Mouse (Mus musculus) cerebral cortex, adult 2 months (tissue): ENCODE measurements around the gene Mdm1.

ENCODE experiments used
- WGBS: fragments of 180-500 bp; shearing (Covaris S2); methylation state at CpG from one replicate; pipeline ENCODE4 v1.1.7; 2018; 5-methylcytosine and 5-hydroxymethylcytosine counted together

Gene Mdm1

DNA sequence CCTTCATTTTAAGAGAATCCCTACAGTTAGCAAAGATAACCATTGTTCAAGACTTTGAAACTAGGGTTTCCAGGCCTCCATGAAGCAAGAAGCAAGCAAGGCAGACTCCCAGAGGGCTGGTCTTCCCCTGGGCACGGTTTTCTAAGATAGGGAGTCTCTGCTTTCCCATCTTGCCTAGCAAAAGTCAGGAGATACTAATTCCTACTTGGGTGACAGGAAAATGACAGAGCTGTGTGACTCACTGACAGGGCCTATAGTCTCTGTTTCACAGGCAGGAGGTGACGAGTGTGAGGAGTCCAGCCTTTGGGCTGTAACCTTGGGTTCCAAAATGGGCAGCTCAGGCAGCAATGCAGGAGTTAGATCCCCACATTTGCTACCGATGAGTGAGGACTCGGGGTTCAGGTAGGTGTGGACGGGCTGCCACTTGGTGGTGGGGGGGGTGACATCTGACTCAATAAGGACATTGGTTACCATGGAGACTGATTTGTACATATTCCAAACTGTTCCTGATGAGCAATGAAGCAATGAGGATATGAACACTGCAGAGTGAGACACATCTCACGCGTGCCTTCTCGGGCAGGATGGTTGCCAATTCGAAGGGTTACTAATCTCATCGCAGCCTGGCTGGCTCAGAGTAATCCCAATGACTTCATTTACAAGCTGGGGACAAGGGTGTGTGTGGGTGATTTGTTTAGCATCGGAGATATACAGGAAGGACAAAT is 19.0 kb upstream of the Mdm1 start:
- WGBS = 69% methylated on average over 11 of the region's 11 CpGs

DNA sequence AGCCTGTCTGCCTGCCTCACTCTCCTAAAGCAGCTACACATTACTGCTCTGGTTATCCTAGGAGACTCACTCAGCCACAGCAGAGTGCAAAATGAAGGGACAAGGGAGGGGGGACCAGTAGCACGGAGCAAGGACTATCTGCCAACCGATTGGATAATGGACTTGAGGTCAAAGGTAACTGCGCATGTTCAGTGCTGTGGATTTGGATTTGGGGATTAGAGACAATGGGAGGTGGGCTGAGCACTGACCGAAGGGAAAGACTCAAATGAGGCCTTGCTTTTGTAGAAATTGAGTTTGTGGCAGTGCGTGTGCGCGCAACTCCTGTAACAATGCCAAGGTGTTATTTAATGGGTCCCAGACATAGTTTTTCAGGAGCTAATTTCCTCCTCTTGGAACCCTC is 16.4 kb upstream of the Mdm1 start:
- 96% methylated on average over 7 of the region's 7 CpGs for WGBS

GRCm38 (mm10) chr10:118125776-118126445 is 15.7 kb upstream of the Mdm1 start:
- WGBS = 85% methylated on average over 25 of the region's 25 CpGs

DNA sequence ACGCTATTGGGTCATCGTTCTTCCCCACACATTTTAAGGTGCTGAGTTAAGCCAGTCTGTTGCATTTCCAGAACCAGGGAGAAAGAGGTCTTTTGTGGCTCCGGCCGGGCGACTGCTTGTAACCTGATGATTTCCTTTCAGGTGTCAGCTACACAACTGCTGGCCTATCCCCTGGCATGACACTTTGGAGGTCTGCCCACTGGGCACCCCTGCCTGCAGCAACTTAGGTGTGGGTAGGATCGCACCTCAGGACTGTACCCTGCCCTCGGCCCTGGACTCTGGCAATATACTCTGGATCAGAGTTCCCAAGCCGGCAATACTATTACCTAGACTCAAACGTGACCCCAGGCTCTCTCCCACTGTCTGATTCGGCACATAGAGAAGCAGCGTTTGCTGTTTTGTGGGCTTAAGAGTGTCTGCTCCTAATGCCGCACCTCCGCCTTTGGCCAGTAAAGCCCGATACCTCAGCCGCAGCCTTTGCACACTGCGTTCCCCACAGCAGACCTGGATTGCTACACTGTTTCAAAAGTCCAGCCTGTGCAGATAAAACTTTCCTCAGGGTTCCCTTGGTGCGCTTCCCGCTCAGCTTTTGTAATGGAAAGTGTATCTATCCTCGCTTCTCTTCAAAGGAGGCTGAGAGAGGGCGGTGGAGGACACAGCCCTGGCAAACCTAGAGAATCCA is 12.5 kb upstream of the Mdm1 start:
- WGBS = 61% methylated on average over 20 of the region's 20 CpGs

- 53% methylated on average over 2 of the region's 2 CpGs for WGBS
These were observed 11.6 kb upstream of the Mdm1 start for GRCm38 (mm10) chr10:118130016-118130415.

GRCm38 (mm10) chr10:118132993-118133392 is 8.6 kb upstream of the Mdm1 start:
- 69% methylated on average over 6 of the region's 6 CpGs for WGBS

- WGBS = 91% methylated on average over 11 of the region's 11 CpGs
These were observed 3.1 kb upstream of the Mdm1 start for GRCm38 (mm10) chr10:118138508-118138907.

DNA sequence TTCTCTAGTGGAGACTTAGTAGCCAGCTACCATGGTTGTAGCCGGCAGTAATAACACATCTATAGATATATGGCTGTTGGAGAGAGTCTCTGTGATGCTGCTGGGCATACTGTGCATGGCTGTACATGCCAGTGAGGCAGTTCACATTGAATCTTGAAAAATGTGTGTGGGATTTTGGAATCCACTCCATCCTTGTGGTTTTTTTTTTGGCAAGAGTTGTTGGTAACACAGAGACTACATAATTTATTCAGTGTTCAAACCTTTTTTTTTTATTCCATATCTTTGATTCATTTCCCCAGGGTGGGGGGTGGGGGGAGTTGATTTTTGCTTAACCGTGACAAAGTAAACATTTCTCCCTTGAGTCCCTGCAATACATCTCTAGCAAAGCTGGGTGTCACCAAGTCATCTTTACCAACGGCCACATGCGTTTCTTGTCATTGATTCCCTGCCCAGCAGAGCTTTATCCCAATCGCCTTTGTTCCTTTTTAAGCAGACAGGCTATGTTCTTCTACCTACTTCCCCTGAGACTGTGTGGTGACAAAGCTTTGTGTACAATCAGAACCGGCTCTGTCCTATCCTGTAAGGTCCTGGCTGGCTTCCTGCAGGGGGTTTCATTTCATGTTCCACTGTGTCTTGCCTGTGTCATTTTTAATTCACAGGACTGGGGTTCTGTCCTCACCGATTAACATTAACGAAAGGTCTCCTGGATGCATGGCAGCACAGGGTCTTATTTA is 1.6 kb upstream of the Mdm1 start:
- 56% methylated on average over 8 of the region's 8 CpGs for WGBS

- WGBS = 2% methylated on average over 53 of the region's 53 CpGs
These were observed 532 bp downstream of the Mdm1 start for GRCm38 (mm10) chr10:118141884-118142801.

- WGBS = 82% methylated on average over 5 of the region's 5 CpGs
These were observed 7.8 kb downstream of the Mdm1 start for GRCm38 (mm10) chr10:118149381-118149780.

DNA sequence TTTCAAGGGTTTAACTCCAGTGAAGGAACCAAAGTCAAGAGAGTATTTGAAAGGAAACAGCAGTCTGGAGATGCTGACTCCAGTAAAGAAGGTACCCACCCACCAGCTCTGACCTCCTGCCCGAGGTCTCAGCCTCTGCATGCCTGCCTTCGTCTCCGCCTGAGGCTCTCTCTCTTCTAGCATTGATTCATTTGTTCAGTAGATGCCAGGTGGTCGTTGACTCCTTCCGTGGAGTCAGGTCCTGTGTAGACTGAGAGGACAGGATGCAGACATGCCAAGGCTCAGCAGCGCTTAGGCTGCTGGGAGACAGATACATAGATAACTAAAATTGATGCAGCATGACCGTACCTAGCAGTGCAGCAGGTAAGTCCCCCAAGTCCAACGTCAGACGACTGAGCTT is 9.3 kb downstream of the Mdm1 start:
- WGBS = 91% methylated on average over 9 of the region's 9 CpGs

GRCm38 (mm10) chr10:118161131-118161530 is 19.5 kb downstream of the Mdm1 start:
- WGBS = 53% methylated on average over 2 of the region's 2 CpGs

DNA sequence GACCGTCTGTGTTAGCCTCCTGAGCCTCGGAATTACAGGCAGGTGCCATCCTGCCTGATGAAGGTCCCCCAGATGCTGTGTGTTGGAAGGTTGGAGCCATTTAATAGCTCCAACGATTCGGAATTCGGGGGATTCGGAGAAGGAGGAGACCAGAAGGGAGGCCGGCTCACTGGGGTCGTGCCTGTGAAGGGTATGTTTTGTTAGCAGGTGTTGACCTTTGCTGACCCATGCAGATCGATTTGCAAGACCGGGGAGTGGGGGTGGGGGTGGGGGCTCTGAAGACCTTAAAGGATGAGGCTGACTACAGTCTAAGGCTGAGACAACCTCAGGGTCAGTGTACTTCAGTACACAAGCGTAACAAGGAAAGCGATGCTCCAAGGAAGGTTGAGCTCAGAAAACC is 27.6 kb downstream of the Mdm1 start:
- 88% methylated on average over 12 of the region's 12 CpGs for WGBS

DNA sequence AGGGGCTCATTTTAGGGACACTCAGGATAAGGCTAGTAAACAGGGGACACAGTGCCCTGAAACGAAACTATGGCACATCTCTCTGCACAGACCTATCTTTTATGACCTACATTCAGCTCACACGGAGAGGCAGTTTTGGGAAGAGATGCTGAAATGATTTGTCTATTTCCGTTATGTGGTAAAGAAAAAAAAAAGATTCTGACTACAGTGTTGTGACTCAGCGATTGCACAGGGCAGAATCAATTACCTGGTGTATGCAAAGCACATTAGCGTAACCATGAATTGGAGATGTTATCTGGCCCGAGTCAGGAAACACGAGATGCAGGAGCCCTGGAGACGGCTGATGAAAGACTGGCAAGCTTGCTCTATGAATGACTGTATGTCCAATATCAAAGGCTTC is 30.8 kb downstream of the Mdm1 start:
- 40% methylated on average over 8 of the region's 8 CpGs for WGBS

DNA sequence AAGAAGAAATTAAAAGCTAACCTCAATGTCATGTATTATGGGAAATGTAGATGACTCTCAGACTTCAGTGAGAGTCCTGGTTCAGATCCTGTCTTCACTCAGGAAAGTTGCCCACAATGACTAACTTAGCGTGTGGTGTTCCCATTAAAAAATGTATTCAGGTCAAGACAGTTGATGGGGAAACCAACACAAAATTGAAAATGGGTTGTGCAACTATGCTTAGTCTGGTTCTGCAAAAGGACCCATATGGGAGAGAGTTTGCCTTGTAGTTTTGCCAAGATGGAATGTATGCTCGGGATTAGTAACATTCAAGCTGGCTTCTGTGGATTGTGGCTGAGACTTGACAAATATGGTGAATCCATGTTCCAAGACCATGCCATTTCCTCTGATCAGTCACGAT is 31.3 kb downstream of the Mdm1 start:
- 56% methylated on average over 3 of the region's 3 CpGs for WGBS

DNA sequence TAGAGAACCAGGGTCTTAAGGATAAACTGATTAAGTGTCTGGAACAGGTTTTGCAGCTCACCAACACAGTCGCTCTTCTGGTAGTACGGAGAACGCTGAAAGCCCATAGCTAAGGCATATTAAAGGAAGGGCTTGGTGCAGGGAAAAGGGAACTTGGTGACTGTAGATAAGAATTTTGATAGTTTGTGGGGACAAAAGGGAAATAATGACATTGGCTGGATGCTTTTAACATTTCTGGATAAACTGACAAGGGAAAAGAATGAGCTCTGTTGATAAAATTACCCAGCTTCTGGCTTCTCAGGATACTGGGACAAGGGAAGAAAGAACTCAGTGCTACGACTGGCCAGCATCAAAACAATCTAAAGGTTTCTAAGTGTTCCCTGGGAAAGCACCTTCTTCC is 33.9 kb downstream of the Mdm1 start:
- WGBS = 82% methylated on average over 4 of the region's 4 CpGs

GRCm38 (mm10) chr10:118178735-118179151 is 37.1 kb downstream of the Mdm1 start:
- 76% methylated on average over 10 of the region's 10 CpGs for WGBS

- WGBS = 84% methylated on average over 11 of the region's 11 CpGs
These were observed 37.7 kb downstream of the Mdm1 start for GRCm38 (mm10) chr10:118179265-118179664.

DNA sequence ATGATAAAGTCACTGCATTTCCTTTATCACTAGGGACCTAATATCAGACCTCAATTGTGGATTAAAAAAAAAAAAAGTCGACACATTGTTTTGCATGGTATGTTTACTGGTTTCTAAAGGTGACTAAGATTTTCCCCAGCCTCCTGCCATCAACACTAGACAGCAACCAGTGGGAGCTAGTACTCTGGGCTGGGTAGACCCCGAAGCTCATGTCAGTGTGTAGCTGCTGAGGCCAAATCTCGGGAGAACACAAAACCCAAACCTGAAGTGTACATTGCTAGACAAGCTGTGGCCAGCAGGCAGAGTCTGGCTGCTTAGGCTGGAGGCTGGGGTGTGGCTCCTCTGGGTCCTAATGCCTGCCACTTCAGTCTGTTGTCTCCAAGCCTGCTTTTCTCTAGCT is 53.5 kb downstream of the Mdm1 start:
- WGBS = 43% methylated on average over 3 of the region's 3 CpGs

- 93% methylated on average over 4 of the region's 4 CpGs for WGBS
These were observed 63.0 kb downstream of the Mdm1 start, which contains the start of gene Il22 for GRCm38 (mm10) chr10:118204642-118205041. Gene Il22, plus strand, starts transcription at chr10:118204942.
